Mouse (Mus musculus) hindbrain, embryonic 12.5 days (tissue): ENCODE measurements around the gene Bcl3. TPM values are rescaled to one million over a fixed set of nuclear protein-coding genes. Genes with fewer than 3 reads are reported as not detected.
"Not testable (repeated sequence)": the region's sequence is repeated elsewhere in the genome, so short reads cannot be mapped to it uniquely, and the experiment has no call there.

Experiments
- ATAC-seq: fragments of 200-750 bp; cut with Nextera tagmentation; 2 replicates; pipeline ENCODE4 v1.8.0; 2017; ENCODE audit warnings: moderate TSS enrichment; ENCODE audit not compliant: low FRiP score
- H3K27ac ChIP-seq: fragments of 300-500 bp; sonication (generic); 2 replicates; pipeline ENCODE4 v1.5.1; 2016; ENCODE audit warnings: mild to moderate bottlenecking
- H3K27me3 ChIP-seq: fragments of 300-500 bp; sonication (generic); 2 replicates; pipeline ENCODE4 v1.6.1; 2016; ENCODE audit warnings: mild to moderate bottlenecking
- H3K36me3 ChIP-seq: fragments of 300-500 bp; sonication (generic); 2 replicates; pipeline ENCODE4 v1.6.1; 2016; ENCODE audit warnings: mild to moderate bottlenecking
- H3K4me1 ChIP-seq: fragments of 300-500 bp; sonication (generic); 2 replicates; pipeline ENCODE4 v1.6.1; 2016
- H3K4me2 ChIP-seq: fragments of 300-500 bp; sonication (generic); replicated peaks from 2 replicates; pipeline ENCODE4 v1.6.1; 2016; ENCODE audit warnings: mild to moderate bottlenecking
- H3K4me3 ChIP-seq: fragments of 300-500 bp; sonication (generic); 2 replicates; pipeline ENCODE4 v1.5.1; 2016; ENCODE audit warnings: mild to moderate bottlenecking
- H3K9ac ChIP-seq: fragments of 300-500 bp; sonication (generic); 2 replicates; pipeline ENCODE4 v1.6.1; 2016; ENCODE audit warnings: mild to moderate bottlenecking, moderate library complexity
- H3K9me3 ChIP-seq: fragments of 300-500 bp; sonication (generic); replicated peaks from 2 replicates; pipeline ENCODE4 v1.6.1; 2016; ENCODE audit warnings: mild to moderate bottlenecking
- WGBS: fragments of 180-500 bp; shearing (Covaris S2); methylation state at CpG from one replicate; pipeline ENCODE4 v1.1.7; 2016; 5-methylcytosine and 5-hydroxymethylcytosine counted together
- polyA plus RNA-seq: library from polyadenylated mRNA; unstranded; fragments of >200 nt; fragmentation: Nextera tagmentation; extraction: Ambion mirVana; gene quantifications from 2 replicates; pipeline ENCODE4 v1.2.1, GENCODE M21; 2016

Gene Bcl3
- polyA plus RNA-seq, 1 experiment from 2014 or later: 1.1 TPM

DNA sequence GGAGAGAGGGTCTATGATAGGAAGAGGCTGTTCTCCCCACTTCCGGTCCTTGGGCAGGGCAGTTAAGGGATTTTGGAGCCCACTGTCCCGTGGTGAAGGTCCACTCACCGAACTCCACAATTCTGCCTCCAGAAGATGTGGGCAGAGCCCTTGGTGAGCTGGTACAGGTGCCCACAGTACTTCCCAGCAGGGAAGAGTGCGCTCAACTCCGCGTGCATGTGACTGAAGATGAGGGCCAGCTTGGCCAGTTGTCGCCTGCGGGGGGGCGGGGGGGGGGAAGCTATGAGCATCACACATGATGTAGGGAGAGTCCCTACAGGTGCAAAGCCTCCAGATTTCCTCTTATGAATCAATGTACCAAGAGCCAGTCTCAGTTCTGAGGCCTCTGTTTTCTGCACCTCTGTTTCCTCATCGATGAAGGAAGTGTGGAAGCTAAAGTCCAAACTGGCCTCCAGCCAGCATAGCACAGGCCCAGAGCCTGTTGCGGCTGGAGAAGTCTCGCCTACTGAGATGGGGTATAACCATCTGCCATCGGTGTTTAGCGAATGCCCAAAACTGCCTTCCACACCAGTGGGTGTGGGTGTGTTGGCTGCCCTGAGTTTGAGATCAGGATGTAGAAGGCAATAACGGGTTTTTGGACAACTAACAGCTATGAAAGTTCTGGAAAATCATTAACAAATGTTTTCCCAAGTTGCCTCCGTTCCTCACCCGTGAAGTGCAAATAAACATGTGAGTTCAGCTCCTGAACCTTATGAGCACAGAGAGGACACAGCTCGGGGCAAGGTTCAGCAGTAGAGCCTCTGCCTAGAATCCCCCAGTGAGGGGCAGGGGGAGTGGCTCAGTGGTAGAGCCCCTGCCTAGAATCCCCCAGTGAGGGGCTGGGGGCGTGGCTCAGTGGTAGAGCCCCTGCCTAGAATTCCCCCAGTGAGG, 29.6 kb downstream of the Bcl3 start:
- Histone ChIP-seq H3K4me3 (no peak overlapping the region), H3K9ac (no peak overlapping the region), H3K27ac (no peak overlapping the region), H3K4me2 (no peak overlapping the region), H3K27me3 (peaks cover 44% of the 10 kb centered on the region), H3K9me3 (no peaks in the 10 kb centered on the region), H3K36me3 (no peaks in the 10 kb centered on the region), H3K4me1 (peaks cover 6% of the 10 kb centered on the region)
- WGBS: 88% methylated on average over 19 of the region's 19 CpGs
- ATAC-seq: no peak

DNA sequence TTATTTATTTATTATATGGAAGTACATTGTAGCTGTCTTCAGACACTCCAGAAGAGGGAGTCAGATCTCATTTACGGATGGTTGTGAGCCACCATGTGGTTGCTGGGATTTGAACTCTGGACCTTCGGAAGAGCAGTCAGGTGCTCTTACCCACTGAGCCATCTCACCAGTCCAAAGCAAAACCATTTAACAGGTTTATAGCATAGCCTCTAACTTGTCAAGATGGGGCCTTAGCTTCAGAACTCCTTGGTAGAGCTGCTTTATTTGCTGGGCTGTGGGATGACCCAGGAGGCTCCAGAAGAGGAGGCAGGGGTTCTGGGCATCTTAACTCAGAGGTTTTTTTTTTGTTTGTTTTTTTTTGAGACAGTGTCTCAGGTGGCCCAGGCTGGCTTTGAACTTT, 31.1 kb downstream of the Bcl3 start:
- H3K9me3 ChIP-seq, H3K4me1 ChIP-seq, H3K4me2 ChIP-seq, H3K4me3 ChIP-seq, H3K9ac ChIP-seq, H3K27ac ChIP-seq, H3K36me3 ChIP-seq, ATAC-seq: not testable (repeated sequence)
- peaks cover 32% of the 10 kb centered on the region for H3K27me3 ChIP-seq
- WGBS: 90% methylated on average over 2 of the region's 2 CpGs

- H3K27me3 ChIP-seq: peaks cover 17% of the 10 kb centered on the region
- 0 out of 2 replicates have a peak overlapping the region, but pooled peaks have one; percentile 51 for H3K9ac ChIP-seq
- peak overlapping the region; percentile 55 for H3K4me2 ChIP-seq
- H3K36me3 ChIP-seq: no peaks in the 10 kb centered on the region
- WGBS: 2% methylated on average over 19 of the region's 19 CpGs
- no peak overlapping the region for H3K27ac ChIP-seq
- H3K4me1 ChIP-seq: peaks cover 6% of the 10 kb centered on the region
- ATAC-seq: peak; percentile 20; the same call in 1 of the 2 replicates
- H3K9me3 ChIP-seq: no peaks in the 10 kb centered on the region
- H3K4me3 ChIP-seq: peak overlapping the region; percentile 22; the same call in 1 of the 2 replicates
Observed at GRCm38 (mm10) chr7:19789904-19790347, 32.6 kb downstream of the Bcl3 start.

- H3K27me3 ChIP-seq: peaks cover 6% of the 10 kb centered on the region; the same call in 1 of the 2 replicates
- 0 out of 2 replicates have a peak, but pooled peaks have one; percentile 4 for ATAC-seq
- 0 out of 2 replicates have a peak overlapping the region, but pooled peaks have one; percentile 18 for H3K9ac ChIP-seq
- H3K36me3 ChIP-seq: no peaks in the 10 kb centered on the region
- H3K4me1 ChIP-seq: peaks cover 6% of the 10 kb centered on the region
- WGBS: 33% methylated on average over 12 of the region's 12 CpGs
- no peak overlapping the region for H3K4me3 ChIP-seq
- no peaks in the 10 kb centered on the region for H3K9me3 ChIP-seq
- no peak overlapping the region for H3K4me2 ChIP-seq
- H3K27ac ChIP-seq: no peak overlapping the region
Observed at GRCm38 (mm10) chr7:19785874-19786458, 36.6 kb downstream of the Bcl3 start.

GRCm38 (mm10) chr7:19784764-19785535, 37.6 kb downstream of the Bcl3 start:
- H3K9ac ChIP-seq: no peak overlapping the region
- no peaks in the 10 kb centered on the region for H3K36me3 ChIP-seq
- no peaks in the 10 kb centered on the region for H3K27me3 ChIP-seq
- peaks cover 5% of the 10 kb centered on the region for H3K4me1 ChIP-seq
- WGBS: 34% methylated on average over 11 of the region's 11 CpGs
- ATAC-seq: no peak
- H3K4me3 ChIP-seq: no peak overlapping the region
- H3K4me2 ChIP-seq: no peak overlapping the region
- H3K9me3 ChIP-seq: no peaks in the 10 kb centered on the region
- no peak overlapping the region for H3K27ac ChIP-seq

GRCm38 (mm10) chr7:19783630-19784029, 38.9 kb downstream of the Bcl3 start:
- Histone ChIP-seq H3K4me3 (no peak overlapping the region), H3K27ac (no peak overlapping the region), H3K9ac (no peak overlapping the region), H3K9me3 (0 out of 2 replicates have a peak, but pooled peaks cover 3% of the 10 kb centered on the region), H3K36me3 (no peaks in the 10 kb centered on the region), H3K4me1 (0 out of 2 replicates have a peak, but pooled peaks cover 2% of the 10 kb centered on the region), H3K4me2 (no peak overlapping the region), H3K27me3 (no peaks in the 10 kb centered on the region)
- 79% methylated on average over 8 of the region's 8 CpGs for WGBS
- no peak for ATAC-seq

GRCm38 (mm10) chr7:19782645-19783044, 39.9 kb downstream of the Bcl3 start:
- no peaks in the 10 kb centered on the region for H3K27me3 ChIP-seq
- H3K4me3 ChIP-seq: no peak overlapping the region
- 93% methylated on average over 4 of the region's 4 CpGs for WGBS
- 0 out of 2 replicates have a peak, but pooled peaks cover 2% of the 10 kb centered on the region for H3K4me1 ChIP-seq
- no peak overlapping the region for H3K27ac ChIP-seq
- no peak overlapping the region for H3K4me2 ChIP-seq
- no peak for ATAC-seq
- H3K36me3 ChIP-seq: no peaks in the 10 kb centered on the region
- 0 out of 2 replicates have a peak, but pooled peaks cover 3% of the 10 kb centered on the region for H3K9me3 ChIP-seq
- no peak overlapping the region for H3K9ac ChIP-seq

GRCm38 (mm10) chr7:19781741-19782140, 40.8 kb downstream of the Bcl3 start:
- 89% methylated on average over 7 of the region's 7 CpGs for WGBS
- Histone ChIP-seq H3K4me2 (no peak overlapping the region), H3K27me3 (no peaks in the 10 kb centered on the region), H3K36me3 (no peaks in the 10 kb centered on the region), H3K9me3 (0 out of 2 replicates have a peak, but pooled peaks cover 3% of the 10 kb centered on the region), H3K4me3 (no peak overlapping the region), H3K9ac (no peak overlapping the region), H3K27ac (no peak overlapping the region), H3K4me1 (0 out of 2 replicates have a peak, but pooled peaks cover 2% of the 10 kb centered on the region)
- no peak for ATAC-seq

GRCm38 (mm10) chr7:19779903-19780302, 42.7 kb downstream of the Bcl3 start:
- Histone ChIP-seq H3K4me2 (no peak overlapping the region), H3K36me3 (no peaks in the 10 kb centered on the region), H3K27me3 (no peaks in the 10 kb centered on the region), H3K4me1 (no peaks in the 10 kb centered on the region), H3K4me3 (no peak overlapping the region), H3K9me3 (0 out of 2 replicates have a peak, but pooled peaks cover 3% of the 10 kb centered on the region), H3K27ac (no peak overlapping the region), H3K9ac (no peak overlapping the region)
- 84% methylated on average over 4 of the region's 4 CpGs for WGBS
- no peak for ATAC-seq

DNA sequence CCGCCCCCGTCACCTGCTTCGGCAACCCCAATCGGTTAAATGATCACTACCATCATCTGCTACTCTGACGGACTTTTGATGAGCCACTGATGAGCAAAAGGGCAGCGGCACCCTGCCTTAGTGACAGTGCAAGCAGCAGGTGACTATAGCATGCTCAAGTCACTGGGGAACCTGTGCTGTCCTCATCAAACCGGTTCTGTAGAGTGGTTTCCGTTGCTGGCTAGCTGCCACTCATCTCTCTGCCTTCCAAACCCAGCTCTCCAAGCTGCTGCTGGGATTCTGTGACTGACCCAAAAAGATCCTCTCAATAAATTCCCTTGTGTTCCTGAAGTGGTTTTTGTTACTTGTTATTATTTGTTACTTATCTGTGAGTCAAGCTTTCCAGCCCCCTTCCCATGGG, 43.9 kb downstream of the Bcl3 start:
- Histone ChIP-seq H3K4me1 (no peaks in the 10 kb centered on the region), H3K36me3 (no peaks in the 10 kb centered on the region), H3K27ac (no peak overlapping the region), H3K4me3 (no peak overlapping the region), H3K9ac (no peak overlapping the region), H3K27me3 (no peaks in the 10 kb centered on the region), H3K4me2 (no peak overlapping the region), H3K9me3 (0 out of 2 replicates have a peak, but pooled peaks cover 3% of the 10 kb centered on the region)
- no peak for ATAC-seq
- 88% methylated on average over 8 of the region's 8 CpGs for WGBS

DNA sequence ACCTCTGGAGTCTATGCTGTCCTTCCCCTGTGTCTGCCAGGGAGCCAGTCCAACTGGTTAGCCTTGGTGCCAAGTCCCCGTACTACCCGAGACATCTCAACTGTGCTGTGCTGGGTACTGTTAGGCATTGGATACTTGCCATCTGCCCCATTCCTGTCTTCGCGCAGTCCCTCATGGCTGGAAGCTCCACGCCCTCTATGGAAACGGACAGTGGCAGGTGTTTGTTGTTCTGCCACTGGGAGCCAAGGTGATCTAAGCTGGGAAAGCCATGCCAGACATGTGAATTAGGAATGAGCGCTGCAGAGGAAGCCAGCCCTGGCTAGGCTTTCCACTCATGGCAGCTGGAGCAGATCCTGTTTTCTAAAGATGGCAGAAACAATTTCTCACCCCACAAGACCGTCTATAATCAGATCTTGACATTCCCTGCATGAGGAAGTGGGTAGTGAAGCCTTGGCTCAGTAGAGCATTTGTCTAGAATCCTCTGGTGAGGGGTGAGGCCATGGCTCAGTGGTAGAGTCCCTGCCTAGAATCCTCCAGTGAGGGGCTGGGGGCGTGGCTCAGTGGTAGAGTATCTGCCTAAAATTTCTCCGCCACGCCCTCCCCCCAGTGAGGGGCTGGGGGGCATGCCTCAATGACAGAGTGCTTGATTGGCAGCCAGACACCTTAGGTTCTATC, 45.4 kb downstream of the Bcl3 start:
- H3K9ac ChIP-seq: no peak overlapping the region
- H3K9me3 ChIP-seq: 0 out of 2 replicates have a peak, but pooled peaks cover 3% of the 10 kb centered on the region
- 0 out of 2 replicates have a peak, but pooled peaks cover 1% of the 10 kb centered on the region for H3K27me3 ChIP-seq
- H3K4me3 ChIP-seq: no peak overlapping the region
- no peak overlapping the region for H3K27ac ChIP-seq
- WGBS: 93% methylated on average over 11 of the region's 11 CpGs
- no peaks in the 10 kb centered on the region for H3K36me3 ChIP-seq
- ATAC-seq: no peak
- H3K4me2 ChIP-seq: no peak overlapping the region
- no peaks in the 10 kb centered on the region for H3K4me1 ChIP-seq
